Mouse (Mus musculus) layer of hippocampus, postnatal 10 days (tissue): ENCODE data around the gene Zbtb1. TPM values are rescaled to one million over a fixed set of nuclear protein-coding genes. Genes with fewer than 3 reads are reported as not detected.

Experiments
- total RNA-seq, 2 experiments: library from RNA; stranded (reverse); gene quantifications; 2 replicates each; pipeline ENCODE4 v1.2.3; 2021

Zbtb1 gene
- total RNA-seq, 2 experiments from 2014 or later: 5.6 to 6.1 TPM

Other genes with a start within 250 kb of the Zbtb1 start
- under 1 TPM; 0.18 TPM for gene Esr2, start 193.0 kb upstream of the Zbtb1 start, total RNA-seq
- gene Tex21, start 123.5 kb upstream of the Zbtb1 start, total RNA-seq: not detected
- gene Mthfd1, start 115.0 kb upstream of the Zbtb1 start, total RNA-seq: 10 to 100 TPM; 40.6 to 44.0 TPM
- gene Akap5, start 45.4 kb upstream of the Zbtb1 start, total RNA-seq: 10 to 100 TPM; 48.9 to 52.7 TPM
- 10 to 100 TPM; 16.9 to 20.9 TPM for gene Zbtb25, start 664 bp upstream of the Zbtb1 start, total RNA-seq
- gene Hspa2, start 33.9 kb downstream of the Zbtb1 start, total RNA-seq: 10 to 100 TPM; 62.3 to 75.3 TPM
- gene Ppp1r36, start 47.3 kb downstream of the Zbtb1 start, total RNA-seq: 1 to 10 TPM; 1.5 to 2.5 TPM
- gene Plekhg3, start 160.6 kb downstream of the Zbtb1 start, total RNA-seq: 1 to 10 TPM; 6.1 to 6.2 TPM